Mouse (Mus musculus) thymus, adult 2 months (tissue): ENCODE data around the gene Tnn. TPM values are rescaled to one million over a fixed set of nuclear protein-coding genes. Genes with fewer than 3 reads are reported as not detected.
A peak's percentile ranks its signal among the peaks of the same experiment; 100 is the strongest.

Source experiments
- DNase-seq: peaks from one replicate; pipeline ENCODE4 v3.0.0; 2021
- H3K27ac ChIP-seq: fragments of 200-500 bp; 2 replicates; pipeline ENCODE4 v1.5.1; 2012; ENCODE audit warnings: low read length, control low read depth; ENCODE audit not compliant: control insufficient read depth, insufficient read depth
- H3K27me3 ChIP-seq: fragments of 200-500 bp; 2 replicates; pipeline ENCODE4 v1.6.1; 2012; ENCODE audit warnings: mild to moderate bottlenecking, low read length, moderate library complexity, mixed read lengths; ENCODE audit not compliant: control insufficient read depth, insufficient read depth
- H3K36me3 ChIP-seq: fragments of 200-500 bp; 2 replicates; pipeline ENCODE4 v1.6.1; 2012; ENCODE audit warnings: mild to moderate bottlenecking, low read length, moderate library complexity; ENCODE audit not compliant: control insufficient read depth, insufficient read depth
- H3K4me1 ChIP-seq: fragments of 200-500 bp; replicated peaks from 2 replicates; pipeline ENCODE4 v1.6.1; 2012; ENCODE audit warnings: low read length; ENCODE audit not compliant: control insufficient read depth, insufficient read depth
- H3K4me3 ChIP-seq: fragments of 200-500 bp; 2 replicates; pipeline ENCODE4 v1.5.1; 2012; ENCODE audit warnings: mild to moderate bottlenecking, low read length, control low read depth, moderate library complexity; ENCODE audit not compliant: control insufficient read depth, insufficient read depth
- CTCF ChIP-seq: fragments of 200-500 bp; IDR thresholded peaks from 2 replicates; pipeline ENCODE4 v1.5.1; 2012; ENCODE audit warnings: mild to moderate bottlenecking, control low read depth, low read length, moderate library complexity, borderline replicate concordance; ENCODE audit not compliant: control insufficient read depth, poor library complexity, insufficient read depth; ENCODE audit errors: extremely low read depth
- POLR2A ChIP-seq: fragments of 200-500 bp; IDR thresholded peaks from 2 replicates; pipeline ENCODE4 v1.6.1; 2012; ENCODE audit warnings: mild to moderate bottlenecking, low read length, control low read depth, moderate library complexity; ENCODE audit not compliant: control insufficient read depth, poor library complexity, insufficient read depth; ENCODE audit errors: extremely low read depth
- WGBS: fragments of 180-500 bp; shearing (Covaris S2); methylation state at CpG from one replicate; pipeline ENCODE4 v1.1.7; 2018; 5-methylcytosine and 5-hydroxymethylcytosine counted together
- polyA plus RNA-seq: library from polyadenylated mRNA; depleted of rRNA; stranded (reverse); fragments of >200 nt; gene quantifications from 2 replicates; pipeline ENCODE4 v1.2.3, GENCODE M21; 2012

Tnn gene
- polyA plus RNA-seq, 1 experiment: 0.12 TPM

GRCm38 (mm10) chr1:160064547-160065144, 88.7 kb downstream of the Tnn start:
- Histone ChIP-seq H3K27me3 (no peaks in the 10 kb centered on the region), H3K27ac (no peak overlapping the region), H3K4me3 (no peak overlapping the region), H3K4me1 (no peaks in the 10 kb centered on the region), H3K36me3 (no peaks in the 10 kb centered on the region)
- 94% methylated on average over 7 of the region's 7 CpGs for WGBS
- no peak for DNase-seq
- TF ChIP-seq CTCF (no peak), POLR2A (no peak)

- Histone ChIP-seq H3K4me3 (no peak overlapping the region), H3K27ac (no peak overlapping the region), H3K36me3 (no peaks in the 10 kb centered on the region; the same call in 1 of the 2 replicates), H3K4me1 (peaks cover 4% of the 10 kb centered on the region; the same call in 1 of the 2 replicates), H3K27me3 (no peaks in the 10 kb centered on the region)
- no peak; the same call in 1 of the 2 replicates for TF ChIP-seq CTCF
- TF ChIP-seq POLR2A: no peak
- DNase-seq: peak; percentile 75
- 80% methylated on average over 3 of the region's 3 CpGs for WGBS
Observed at GRCm38 (mm10) chr1:160061725-160062366, 91.5 kb downstream of the Tnn start.

GRCm38 (mm10) chr1:160061321-160061720, 92.1 kb downstream of the Tnn start:
- Histone ChIP-seq H3K4me3 (no peak overlapping the region), H3K36me3 (no peaks in the 10 kb centered on the region; the same call in 1 of the 2 replicates), H3K4me1 (peaks cover 4% of the 10 kb centered on the region), H3K27me3 (no peaks in the 10 kb centered on the region), H3K27ac (no peak overlapping the region)
- no peak for DNase-seq
- WGBS: 84% methylated on average over 5 of the region's 5 CpGs
- TF ChIP-seq CTCF: no peak
- TF ChIP-seq POLR2A: no peak

- no peak for TF ChIP-seq POLR2A
- no peak for TF ChIP-seq CTCF
- Histone ChIP-seq H3K36me3 (no peaks in the 10 kb centered on the region; the same call in 1 of the 2 replicates), H3K27me3 (no peaks in the 10 kb centered on the region), H3K4me1 (peaks cover 4% of the 10 kb centered on the region), H3K4me3 (no peak overlapping the region), H3K27ac (no peak overlapping the region)
- DNase-seq: no peak
- WGBS: 88% methylated on average over 6 of the region's 6 CpGs
Observed at GRCm38 (mm10) chr1:160060542-160060941, 92.8 kb downstream of the Tnn start.

- DNase-seq: no peak
- H3K4me1 ChIP-seq: peaks cover 4% of the 10 kb centered on the region
- no peaks in the 10 kb centered on the region; the same call in 1 of the 2 replicates for H3K36me3 ChIP-seq
- no peaks in the 10 kb centered on the region for H3K27me3 ChIP-seq
- WGBS: 92% methylated on average over 1 of the region's 1 CpGs
- H3K27ac ChIP-seq: no peak overlapping the region
- H3K4me3 ChIP-seq: no peak overlapping the region
- TF ChIP-seq POLR2A: no peak
- no peak for TF ChIP-seq CTCF
Observed at GRCm38 (mm10) chr1:160059908-160060307, 93.5 kb downstream of the Tnn start.

GRCm38 (mm10) chr1:160057657-160058056, 95.7 kb downstream of the Tnn start:
- 88% methylated on average over 3 of the region's 3 CpGs for WGBS
- Histone ChIP-seq H3K27ac (no peak overlapping the region), H3K4me3 (no peak overlapping the region), H3K36me3 (no peaks in the 10 kb centered on the region; the same call in 1 of the 2 replicates), H3K4me1 (peaks cover 18% of the 10 kb centered on the region), H3K27me3 (no peaks in the 10 kb centered on the region)
- no peak for DNase-seq
- TF ChIP-seq POLR2A (no peak), CTCF (no peak)
